Mouse (Mus musculus) ZHBTc4 (cell line): ENCODE measurements around the gene Ffar2.

Source experiments
- DNase-seq: peaks from one replicate; pipeline ENCODE4 v3.0.0-alpha.2; 2011; ENCODE audit warnings: low read depth, low spot score

Ffar2 gene

DNA sequence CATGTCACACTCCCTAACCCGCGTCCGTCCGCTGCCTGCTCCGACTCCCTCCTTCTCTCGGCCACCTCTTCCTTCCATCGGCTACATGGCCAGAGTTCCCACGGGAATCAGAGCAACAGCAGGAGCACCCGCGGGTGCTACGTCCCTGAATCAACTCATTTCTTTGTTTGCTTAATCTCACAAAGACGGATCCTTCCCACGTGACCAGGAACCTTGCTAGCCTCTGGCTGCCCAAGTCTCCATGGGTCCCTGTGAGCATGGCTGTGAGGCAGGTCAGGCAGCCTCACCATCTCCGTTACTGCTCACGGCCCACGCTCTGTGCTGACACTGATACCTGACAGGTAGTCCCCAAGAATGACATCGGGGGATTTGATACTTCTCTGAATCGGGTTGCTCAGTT is at the start of gene Ffar2:
TSS of gene Ffar2 (minus strand) at position 101 of the 400 bp plus-strand sequence.
- DNase-seq: no peak

- peak; percentile 88 for DNase-seq
Measured at GRCm38 (mm10) chr7:30873083-30873482, 49.5 kb upstream of the Ffar2 start.

GRCm38 (mm10) chr7:30863386-30863785 is 39.8 kb upstream of the Ffar2 start:
- no peak for DNase-seq

DNA sequence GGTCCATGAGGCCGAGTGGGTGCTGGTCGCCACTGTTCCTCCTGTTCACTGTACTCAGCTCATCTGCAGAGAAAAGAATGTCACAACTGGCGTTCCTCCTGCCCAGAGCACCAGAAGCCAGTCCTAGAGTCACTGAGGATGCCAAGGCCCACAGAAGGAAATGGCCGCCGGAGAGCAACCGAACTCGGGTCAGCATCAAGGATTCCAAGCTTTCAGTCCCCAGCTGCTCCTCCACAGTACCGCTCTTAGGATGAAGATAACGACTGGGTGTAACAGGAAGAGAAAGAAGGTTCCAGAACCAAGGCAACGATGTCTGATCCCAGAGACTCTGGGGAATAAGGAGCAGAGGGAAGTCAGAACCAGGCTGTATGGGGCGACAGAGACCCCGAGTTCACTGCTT is 37.9 kb upstream of the Ffar2 start, which contains the start of gene Ffar1:
TSS of gene Ffar1 (minus strand) at position 101 of the 400 bp plus-strand sequence.
- no peak for DNase-seq

GRCm38 (mm10) chr7:30859635-30860402 is 36.2 kb upstream of the Ffar2 start:
- DNase-seq: peak; percentile 91

- DNase-seq: peak; percentile 88
Measured at GRCm38 (mm10) chr7:30859290-30859634, 35.7 kb upstream of the Ffar2 start.

- DNase-seq: no peak
Measured at GRCm38 (mm10) chr7:30857746-30858145, 34.2 kb upstream of the Ffar2 start.

DNA sequence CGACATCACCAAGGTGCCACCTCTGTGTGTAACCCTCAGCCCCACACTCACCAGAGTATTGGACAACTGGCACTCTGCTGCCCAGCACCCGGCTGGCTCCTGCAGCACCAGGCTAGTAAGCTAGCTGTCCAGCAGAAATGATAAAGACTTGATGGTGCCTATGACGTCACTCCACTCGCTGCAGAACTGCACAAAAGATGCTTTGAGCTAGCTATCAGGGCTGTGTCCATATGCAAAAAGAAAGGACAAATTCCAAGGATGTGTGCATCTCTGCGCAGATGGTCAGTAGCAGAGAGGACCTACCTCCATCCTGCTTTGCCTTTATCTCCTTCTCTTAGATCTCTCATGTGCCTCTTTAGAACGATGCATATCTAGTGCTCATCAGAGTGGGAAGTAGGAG is 32.5 kb upstream of the Ffar2 start, which contains the start of gene Ffar3:
TSS of gene Ffar3 (minus strand) at position 101 of the 400 bp plus-strand sequence.
- no peak for DNase-seq

GRCm38 (mm10) chr7:30851421-30851820 is 27.8 kb upstream of the Ffar2 start:
- DNase-seq: peak; percentile 60

DNA sequence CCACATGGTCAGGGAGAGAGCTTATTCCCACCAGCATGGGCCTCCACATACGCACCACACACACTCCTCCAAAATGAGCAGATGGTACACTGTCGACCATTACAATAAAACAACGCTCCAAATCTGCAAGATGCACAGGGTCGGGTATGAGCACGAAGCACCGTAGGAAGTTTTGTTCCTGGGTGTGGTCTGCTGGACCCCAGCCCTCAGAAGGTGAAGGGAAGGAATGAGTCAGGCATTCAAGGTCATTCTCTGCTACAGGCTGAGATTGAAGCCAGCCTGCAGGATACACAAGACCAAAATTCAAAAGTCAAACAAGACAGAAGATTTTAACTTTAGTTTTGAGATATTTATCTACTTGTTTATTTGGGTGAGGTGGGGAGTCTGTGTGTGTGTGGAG is 24.4 kb upstream of the Ffar2 start:
- no peak for DNase-seq

- peak; percentile 35 for DNase-seq
Measured at GRCm38 (mm10) chr7:30847386-30847785, 23.8 kb upstream of the Ffar2 start.

DNA sequence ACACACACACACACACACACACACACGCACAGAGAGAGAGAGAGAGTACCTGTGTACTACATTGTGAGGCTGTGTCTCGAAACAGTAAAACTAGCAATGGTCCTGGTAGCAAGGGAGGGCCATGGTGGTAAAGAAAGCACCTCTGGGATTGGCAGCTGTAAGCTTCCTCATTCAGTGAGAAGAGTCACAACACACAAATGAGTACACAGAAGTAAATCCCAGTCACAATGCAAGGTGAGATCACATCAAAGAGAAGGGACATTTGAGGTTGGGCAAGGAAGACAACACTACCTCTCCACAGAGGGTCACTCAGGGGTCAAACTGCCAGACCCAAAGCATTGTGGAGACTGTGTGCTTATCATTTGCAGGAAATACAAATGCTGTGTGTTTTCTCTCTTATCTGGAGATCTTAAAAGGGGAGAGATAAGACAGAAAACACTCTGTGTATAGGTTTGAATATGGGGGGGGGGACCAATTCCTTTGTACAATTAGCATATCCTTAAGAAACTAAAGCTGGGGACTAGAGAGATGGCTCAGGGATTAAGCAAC is 23.0 kb upstream of the Ffar2 start:
- peak; percentile 67 for DNase-seq

- DNase-seq: peak; percentile 74
Measured at GRCm38 (mm10) chr7:30844676-30845297, 21.2 kb upstream of the Ffar2 start.

GRCm38 (mm10) chr7:30842092-30842491 is 18.5 kb upstream of the Ffar2 start:
- no peak for DNase-seq

DNA sequence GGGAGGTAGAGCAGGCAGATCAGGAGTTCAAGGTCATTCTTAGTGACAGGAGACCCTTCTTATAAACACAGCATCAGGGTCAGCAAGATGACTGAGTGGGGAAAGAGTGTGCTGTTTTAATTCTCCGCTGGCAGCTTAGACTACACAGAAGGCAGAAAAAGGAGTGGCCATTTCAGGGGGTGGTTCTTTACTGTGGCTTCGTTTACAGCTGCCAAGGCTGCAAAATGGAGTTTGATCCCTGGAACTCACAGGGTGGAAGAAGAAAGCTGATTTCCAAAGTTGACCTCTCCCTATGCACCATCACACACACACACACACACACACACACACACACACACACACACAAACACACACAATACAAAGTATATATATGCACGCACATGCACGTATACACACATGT is 17.8 kb upstream of the Ffar2 start:
- no peak for DNase-seq

- no peak for DNase-seq
Measured at GRCm38 (mm10) chr7:30840306-30840705, 16.7 kb upstream of the Ffar2 start.

DNA sequence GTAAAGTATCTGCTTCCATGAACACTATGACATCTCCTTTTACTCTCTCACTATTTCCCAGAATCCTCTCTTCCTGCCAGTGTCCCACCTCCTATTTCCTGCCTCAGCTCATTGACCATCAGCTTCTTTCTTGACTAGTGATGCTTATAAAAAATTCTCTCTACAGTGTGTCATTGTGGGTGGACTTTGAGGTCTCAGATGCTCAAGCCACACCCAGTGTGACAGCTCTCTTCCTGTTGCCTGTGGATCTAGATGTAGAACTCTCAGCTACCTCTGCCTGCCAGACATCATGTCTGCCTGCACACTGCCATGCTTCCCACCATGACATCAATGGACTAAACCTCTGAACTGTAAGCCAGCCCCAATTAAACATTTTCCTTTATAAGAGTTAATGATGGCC is 13.7 kb upstream of the Ffar2 start:
- no peak for DNase-seq

DNA sequence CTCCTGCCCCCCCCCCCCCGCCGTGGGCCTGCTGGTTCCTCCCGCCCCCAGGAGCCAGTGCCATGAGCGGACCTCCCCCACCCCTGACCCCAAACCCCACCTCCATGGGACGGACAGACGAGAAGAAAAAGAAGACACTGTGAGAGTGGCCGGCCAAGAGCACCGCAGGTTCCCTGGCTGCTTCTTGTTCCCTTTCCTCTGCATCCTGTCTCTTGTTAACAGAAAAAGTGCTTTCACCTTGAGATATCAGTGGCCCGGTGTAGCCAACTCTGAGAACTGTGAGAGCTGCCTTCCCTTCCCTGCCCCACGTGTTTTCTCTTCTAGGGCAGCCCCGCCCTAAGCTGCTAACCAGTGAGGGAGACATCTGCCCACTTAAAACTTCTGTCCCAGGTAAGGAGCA is 9.1 kb upstream of the Ffar2 start:
- peak; percentile 61 for DNase-seq

DNA sequence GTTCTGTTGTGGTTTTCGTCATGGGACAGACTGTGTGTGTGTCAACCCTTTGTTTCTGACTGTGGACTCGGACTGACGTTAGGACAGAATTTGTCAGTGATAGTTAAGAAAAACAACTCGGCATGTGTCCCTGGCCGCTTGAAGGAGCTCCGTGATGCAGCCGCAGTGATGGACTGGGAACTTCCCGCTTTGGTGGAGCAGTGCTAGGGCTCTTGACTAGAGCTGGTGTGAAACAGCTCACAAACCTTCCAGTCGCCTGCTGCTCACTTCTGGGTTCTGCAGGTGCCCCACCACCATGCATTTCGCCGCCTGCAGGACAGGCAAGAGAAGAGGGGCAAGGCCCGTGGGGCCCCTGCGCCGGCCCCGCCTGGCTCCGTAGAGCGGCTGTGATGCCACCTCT is 8.7 kb upstream of the Ffar2 start:
- DNase-seq: peak; percentile 80

- DNase-seq: peak; percentile 94
Measured at GRCm38 (mm10) chr7:30829428-30829827, 5.9 kb upstream of the Ffar2 start.

- peak; percentile 91 for DNase-seq
Measured at GRCm38 (mm10) chr7:30828871-30829270, 5.3 kb upstream of the Ffar2 start.

GRCm38 (mm10) chr7:30826660-30827059 is 3.1 kb upstream of the Ffar2 start:
- no peak for DNase-seq

- no peak for DNase-seq
Measured at GRCm38 (mm10) chr7:30824306-30824705, 731 bp upstream of the Ffar2 start.
